8 mouse cellular contexts compared by ENCODE assay signal in genomic region chr12:80827464-80828015, GRCm38 (mm10). TPM values are rescaled to one million over a fixed set of nuclear protein-coding genes. Genes with fewer than 3 reads are reported as not detected.
DNase-seq lines count a peak whose midpoint lies in the region; ATAC-seq and TF ChIP-seq lines count a peak whose summit lies in the region.

No protein-coding gene starts in this region.

- ATAC-seq in midbrain, postnatal 0 days (ENCODE audit: low FRiP score) = no peak
- no peak for ATAC-seq in midbrain, embryonic 16.5 days
- no peak for ATAC-seq in hindbrain, embryonic 11.5 days (ENCODE audit: low FRiP score)
- no peak for ATAC-seq in midbrain, embryonic 14.5 days (ENCODE audit: low FRiP score, low TSS enrichment)

- 77% methylated on average over 5 of the region's 5 CpGs for WGBS in midbrain, postnatal 0 days
- WGBS in midbrain, embryonic 16.5 days = 77% methylated on average over 5 of the region's 5 CpGs
- WGBS in hindbrain, embryonic 11.5 days = 74% methylated on average over 5 of the region's 5 CpGs
- WGBS in midbrain, embryonic 14.5 days = 81% methylated on average over 5 of the region's 5 CpGs

- peak; percentile 30 for DNase-seq in midbrain, postnatal 0 days (ENCODE audit: low spot score)
- DNase-seq in frontal cortex, postnatal 14 days (ENCODE audit: low spot score in 2 of 2) = peak; percentile 22 to 28
- DNase-seq in heart, postnatal 4 days = peak; percentile 48
- peak; percentile 33 to 34 for DNase-seq in left cerebral cortex, postnatal 36 days (ENCODE audit: low spot score in 2 of 2)
- DNase-seq in right cerebral cortex, postnatal 25 days = peak; percentile 40
- DNase-seq in hindbrain, embryonic 11.5 days (ENCODE audit: low spot score) = no peak
- DNase-seq in midbrain, embryonic 14.5 days = no peak

- no peak overlapping the region for H3K27ac ChIP-seq in midbrain, postnatal 0 days (ENCODE audit: low read depth, low read length)
- no peak overlapping the region for H3K27ac ChIP-seq in midbrain, embryonic 16.5 days (ENCODE audit: low read length)
- H3K27ac ChIP-seq in hindbrain, embryonic 11.5 days (ENCODE audit: low read depth, low read length) = no peak overlapping the region
- H3K27ac ChIP-seq in midbrain, embryonic 14.5 days (replicated peaks; ENCODE audit: low read depth, low read length) = no peak overlapping the region

- no peak overlapping the region for H3K9ac ChIP-seq in midbrain, postnatal 0 days (replicated peaks; ENCODE audit: low read length, poor library complexity, severe bottlenecking)
- no peak overlapping the region for H3K9ac ChIP-seq in midbrain, embryonic 16.5 days (ENCODE audit: low read depth, low read length)
- H3K9ac ChIP-seq in hindbrain, embryonic 11.5 days (ENCODE audit: low read depth, low read length) = no peak overlapping the region
- H3K9ac ChIP-seq in midbrain, embryonic 14.5 days (replicated peaks; ENCODE audit: low read length) = no peak overlapping the region

- no peaks in the 10 kb centered on the region for H3K27me3 ChIP-seq in midbrain, postnatal 0 days (ENCODE audit: insufficient read depth, low read length)
- H3K27me3 ChIP-seq in midbrain, embryonic 16.5 days (ENCODE audit: control insufficient read depth, insufficient read depth, low read depth, low read length) = no peaks in the 10 kb centered on the region
- H3K27me3 ChIP-seq in hindbrain, embryonic 11.5 days (ENCODE audit: control insufficient read depth, insufficient read depth, low read length) = no peaks in the 10 kb centered on the region
- H3K27me3 ChIP-seq in midbrain, embryonic 14.5 days (ENCODE audit: control insufficient read depth, insufficient read depth, low read length) = no peaks in the 10 kb centered on the region

- H3K4me1 ChIP-seq in midbrain, postnatal 0 days (ENCODE audit: insufficient read depth, low read length) = no peaks in the 10 kb centered on the region
- peaks cover 6% of the 10 kb centered on the region for H3K4me1 ChIP-seq in midbrain, embryonic 16.5 days (ENCODE audit: control insufficient read depth, insufficient read depth, low read length)
- H3K4me1 ChIP-seq in hindbrain, embryonic 11.5 days (replicated peaks; ENCODE audit: control insufficient read depth, insufficient read depth, low read length) = no peaks in the 10 kb centered on the region
- H3K4me1 ChIP-seq in midbrain, embryonic 14.5 days (ENCODE audit: control insufficient read depth, insufficient read depth, low read length) = peaks cover 8% of the 10 kb centered on the region; the same call in 1 of the 2 replicates

- H3K9me3 ChIP-seq in midbrain, postnatal 0 days (ENCODE audit: low read length) = no peaks in the 10 kb centered on the region
- H3K9me3 ChIP-seq in midbrain, embryonic 16.5 days (replicated peaks; ENCODE audit: control insufficient read depth, low read length, poor library complexity, severe bottlenecking) = no peaks in the 10 kb centered on the region
- H3K9me3 ChIP-seq in hindbrain, embryonic 11.5 days (ENCODE audit: control insufficient read depth, low read length) = no peaks in the 10 kb centered on the region
- H3K9me3 ChIP-seq in midbrain, embryonic 14.5 days (ENCODE audit: control insufficient read depth, low read length) = no peaks in the 10 kb centered on the region

- intact Hi-C loops in left cerebral cortex, postnatal 36 days (cut with DNase I) = no loop called here

- H3K36me3 ChIP-seq in midbrain, postnatal 0 days (ENCODE audit: insufficient read depth, low read length) = no peaks in the 10 kb centered on the region
- H3K36me3 ChIP-seq in midbrain, embryonic 16.5 days (ENCODE audit: control insufficient read depth, insufficient read depth, low read length) = no peaks in the 10 kb centered on the region
- no peaks in the 10 kb centered on the region for H3K36me3 ChIP-seq in hindbrain, embryonic 11.5 days (ENCODE audit: control insufficient read depth, insufficient read depth, low read length)
- H3K36me3 ChIP-seq in midbrain, embryonic 14.5 days (ENCODE audit: control insufficient read depth, insufficient read depth, low read length) = peaks cover 5% of the 10 kb centered on the region; the same call in 1 of the 2 replicates

- no peak overlapping the region for H3K4me3 ChIP-seq in midbrain, postnatal 0 days (ENCODE audit: low read depth, low read length)
- no peak overlapping the region for H3K4me3 ChIP-seq in midbrain, embryonic 16.5 days (ENCODE audit: low read depth, low read length)
- H3K4me3 ChIP-seq in hindbrain, embryonic 11.5 days (ENCODE audit: low read depth, low read length) = no peak overlapping the region
- no peak overlapping the region for H3K4me3 ChIP-seq in midbrain, embryonic 14.5 days (replicated peaks; ENCODE audit: low read depth, low read length)

- no peak for TF ChIP-seq CTCF in midbrain, postnatal 0 days (IDR thresholded peaks at IDR 0.05)

- no peak overlapping the region for H3K4me2 ChIP-seq in midbrain, postnatal 0 days (ENCODE audit: low read depth, low read length, poor library complexity, severe bottlenecking)
- H3K4me2 ChIP-seq in midbrain, embryonic 16.5 days (ENCODE audit: low read length) = no peak overlapping the region
- H3K4me2 ChIP-seq in hindbrain, embryonic 11.5 days (replicated peaks; ENCODE audit: low read depth, low read length) = no peak overlapping the region
- H3K4me2 ChIP-seq in midbrain, embryonic 14.5 days (ENCODE audit: low read length) = no peak overlapping the region

RNA-seq across cellular contexts. Expression of gene Susd6, which starts 37.2 kb away (rescaled TPM):
- total RNA-seq in midbrain, postnatal 0 days (2014; rRNA removed) = 17.3 and 22.5 TPM in 2 replicates
- 6.4 and 7.4 TPM in 2 replicates for polyA plus RNA-seq in midbrain, postnatal 0 days (2015; fragmentation: Nextera tagmentation; extraction: Ambion mirVana)
- polyA plus RNA-seq in midbrain, embryonic 16.5 days (2015; fragmentation: Nextera tagmentation; extraction: Ambion mirVana) = 10.4 and 11.0 TPM in 2 replicates
- total RNA-seq in heart, postnatal 4 days (2021) = 10 to 100 TPM; 46.3 to 49.6 TPM
- total RNA-seq in left cerebral cortex, postnatal 36 days (2021) = 10 to 100 TPM; 31.6 to 40.0 TPM
- polyA plus RNA-seq in hindbrain, embryonic 11.5 days (2014; fragmentation: Nextera tagmentation; extraction: Ambion mirVana) = 17.7 and 18.2 TPM in 2 replicates
- 8.8 and 14.3 TPM in 2 replicates for polyA plus RNA-seq in midbrain, embryonic 14.5 days (2014; fragmentation: Nextera tagmentation; extraction: Ambion mirVana)

Comparison
In these comparisons a context has a peak if more than half of its experiments do, and no peak if none do; other contexts are left out.
1. DNase-seq: peak in midbrain, postnatal 0 days (single experiment), frontal cortex, postnatal 14 days (2 of 2), heart, postnatal 4 days (single experiment), left cerebral cortex, postnatal 36 days (2 of 2) and right cerebral cortex, postnatal 25 days (single experiment); none in hindbrain, embryonic 11.5 days (single experiment) and midbrain, embryonic 14.5 days (single experiment).